Mouse (Mus musculus): ENCODE measurements around the gene 1520401A03Rik. TPM values are rescaled to one million over a fixed set of nuclear protein-coding genes. Genes with fewer than 3 reads are reported as not detected.
A peak's percentile ranks its signal among the peaks of the same experiment; 100 is the strongest.

Gene 1520401A03Rik
- polyA plus RNA-seq, 1 experiment from 2014 or later = 0.20 TPM

GRCm38 (mm10) chr17:23671519-23671918 is 51.1 kb downstream of the 1520401A03Rik start:
- Histone ChIP-seq H3K9me3 (replicated peaks; ENCODE audit: control insufficient read depth, low read length) (no peaks in the 10 kb centered on the region), H3K4me1 (ENCODE audit: control insufficient read depth, insufficient read depth, low read length) (peaks cover 3% of the 10 kb centered on the region; the same call in 1 of the 2 replicates), H3K4me2 (ENCODE audit: low read depth, low read length) (no peak overlapping the region), H3K4me3 (ENCODE audit: low read depth, low read length) (no peak overlapping the region), H3K9ac (replicated peaks; ENCODE audit: low read length) (no peak overlapping the region), H3K36me3 (replicated peaks; ENCODE audit: control insufficient read depth, insufficient read depth, low read depth, low read length) (peaks cover 3% of the 10 kb centered on the region; the same call in 1 of the 2 replicates), H3K27me3 (ENCODE audit: control insufficient read depth, insufficient read depth, low read length) (no peaks in the 10 kb centered on the region), H3K27ac (replicated peaks; ENCODE audit: low read depth, low read length) (no peak overlapping the region)
- no peak for DNase-seq (ENCODE audit: low spot score)
- ATAC-seq (replicated peaks; ENCODE audit: insufficient number of reproducible peaks, low FRiP score, low TSS enrichment, low read depth) = no peak
- WGBS = 82% methylated on average over 3 of the region's 3 CpGs

- ATAC-seq (replicated peaks; ENCODE audit: insufficient number of reproducible peaks, low FRiP score, low TSS enrichment, low read depth) (no peak), DNase-seq (ENCODE audit: low spot score) (no peak)
- Histone ChIP-seq H3K4me1 (ENCODE audit: control insufficient read depth, insufficient read depth, low read length) (peaks cover 3% of the 10 kb centered on the region; the same call in 1 of the 2 replicates), H3K4me2 (ENCODE audit: low read depth, low read length) (no peak overlapping the region), H3K9me3 (replicated peaks; ENCODE audit: control insufficient read depth, low read length) (no peaks in the 10 kb centered on the region), H3K9ac (replicated peaks; ENCODE audit: low read length) (no peak overlapping the region), H3K36me3 (replicated peaks; ENCODE audit: control insufficient read depth, insufficient read depth, low read depth, low read length) (peaks cover 3% of the 10 kb centered on the region; the same call in 1 of the 2 replicates), H3K27me3 (ENCODE audit: control insufficient read depth, insufficient read depth, low read length) (no peaks in the 10 kb centered on the region), H3K4me3 (ENCODE audit: low read depth, low read length) (no peak overlapping the region), H3K27ac (replicated peaks; ENCODE audit: low read depth, low read length) (no peak overlapping the region)
- WGBS = 80% methylated on average over 7 of the region's 7 CpGs
Measured at GRCm38 (mm10) chr17:23670516-23671074, 52.0 kb downstream of the 1520401A03Rik start.

GRCm38 (mm10) chr17:23665511-23665910 is 57.1 kb downstream of the 1520401A03Rik start:
- H3K36me3 ChIP-seq (replicated peaks; ENCODE audit: control insufficient read depth, insufficient read depth, low read depth, low read length) = peaks cover 3% of the 10 kb centered on the region; the same call in 1 of the 2 replicates
- ATAC-seq (replicated peaks; ENCODE audit: insufficient number of reproducible peaks, low FRiP score, low TSS enrichment, low read depth) = no peak; the same call in 1 of the 2 replicates
- H3K4me2 ChIP-seq (ENCODE audit: low read depth, low read length) = no peak overlapping the region
- peaks cover 14% of the 10 kb centered on the region for H3K27me3 ChIP-seq (ENCODE audit: control insufficient read depth, insufficient read depth, low read length)
- WGBS = 80% methylated on average over 14 of the region's 14 CpGs
- no peak overlapping the region for H3K4me3 ChIP-seq (ENCODE audit: low read depth, low read length)
- H3K9ac ChIP-seq (replicated peaks; ENCODE audit: low read length) = no peak overlapping the region
- no peak overlapping the region for H3K27ac ChIP-seq (replicated peaks; ENCODE audit: low read depth, low read length)
- no peak for DNase-seq (ENCODE audit: low spot score)
- no peaks in the 10 kb centered on the region for H3K9me3 ChIP-seq (replicated peaks; ENCODE audit: control insufficient read depth, low read length)
- no peaks in the 10 kb centered on the region for H3K4me1 ChIP-seq (ENCODE audit: control insufficient read depth, insufficient read depth, low read length)

DNA sequence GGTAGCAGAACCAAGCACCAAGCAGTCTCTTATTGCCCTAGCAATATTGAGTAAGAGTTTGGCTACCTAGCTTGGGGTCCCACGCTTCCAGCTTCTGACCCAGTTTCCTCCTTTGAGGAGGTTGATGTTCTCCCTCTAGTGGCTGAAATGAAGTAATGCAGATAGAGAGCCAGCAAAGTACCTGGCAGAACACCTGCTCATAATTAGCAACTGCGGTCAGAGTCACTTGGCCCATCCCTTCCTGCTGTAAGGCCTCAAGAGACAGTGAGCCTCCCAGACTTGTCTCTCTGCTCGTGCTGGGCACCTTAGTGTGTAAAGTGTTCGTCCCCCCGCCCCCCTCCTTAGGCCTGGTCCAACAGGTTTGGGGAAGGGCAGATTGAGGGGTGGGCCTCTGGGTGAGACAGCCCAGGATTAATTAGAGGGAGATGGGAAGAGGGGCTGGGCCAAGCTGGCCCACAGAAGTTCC is 58.0 kb downstream of the 1520401A03Rik start:
- Histone ChIP-seq H3K9ac (replicated peaks; ENCODE audit: low read length) (no peak overlapping the region), H3K36me3 (replicated peaks; ENCODE audit: control insufficient read depth, insufficient read depth, low read depth, low read length) (peaks cover under 1% of the 10 kb centered on the region; the same call in 1 of the 2 replicates), H3K9me3 (replicated peaks; ENCODE audit: control insufficient read depth, low read length) (no peaks in the 10 kb centered on the region), H3K4me3 (ENCODE audit: low read depth, low read length) (no peak overlapping the region), H3K4me2 (ENCODE audit: low read depth, low read length) (no peak overlapping the region), H3K27me3 (ENCODE audit: control insufficient read depth, insufficient read depth, low read length) (peaks cover 20% of the 10 kb centered on the region), H3K27ac (replicated peaks; ENCODE audit: low read depth, low read length) (no peak overlapping the region), H3K4me1 (ENCODE audit: control insufficient read depth, insufficient read depth, low read length) (no peaks in the 10 kb centered on the region)
- ATAC-seq (replicated peaks; ENCODE audit: insufficient number of reproducible peaks, low FRiP score, low TSS enrichment, low read depth) (peak; percentile 35; the same call in 1 of the 2 replicates), DNase-seq (ENCODE audit: low spot score) (peak; percentile 80)
- WGBS = 13% methylated on average over 5 of the region's 5 CpGs

GRCm38 (mm10) chr17:23661526-23661925 is 61.1 kb downstream of the 1520401A03Rik start:
- 0% methylated on average over 8 of the region's 9 CpGs for WGBS
- Histone ChIP-seq H3K36me3 (replicated peaks; ENCODE audit: control insufficient read depth, insufficient read depth, low read depth, low read length) (no peaks in the 10 kb centered on the region), H3K4me3 (ENCODE audit: low read depth, low read length) (no peak overlapping the region), H3K27ac (replicated peaks; ENCODE audit: low read depth, low read length) (no peak overlapping the region), H3K9me3 (replicated peaks; ENCODE audit: control insufficient read depth, low read length) (no peaks in the 10 kb centered on the region), H3K4me2 (ENCODE audit: low read depth, low read length) (no peak overlapping the region), H3K27me3 (ENCODE audit: control insufficient read depth, insufficient read depth, low read length) (peaks cover 20% of the 10 kb centered on the region), H3K9ac (replicated peaks; ENCODE audit: low read length) (no peak overlapping the region), H3K4me1 (ENCODE audit: control insufficient read depth, insufficient read depth, low read length) (no peaks in the 10 kb centered on the region)
- ATAC-seq (replicated peaks; ENCODE audit: insufficient number of reproducible peaks, low FRiP score, low TSS enrichment, low read depth) = no peak
- DNase-seq (ENCODE audit: low spot score) = no peak

GRCm38 (mm10) chr17:23660876-23661200 is 61.7 kb downstream of the 1520401A03Rik start:
- Histone ChIP-seq H3K4me3 (ENCODE audit: low read depth, low read length) (no peak overlapping the region), H3K27ac (replicated peaks; ENCODE audit: low read depth, low read length) (no peak overlapping the region), H3K9ac (replicated peaks; ENCODE audit: low read length) (no peak overlapping the region), H3K4me2 (ENCODE audit: low read depth, low read length) (peak overlapping the region; percentile 21; the same call in 1 of the 2 replicates), H3K9me3 (replicated peaks; ENCODE audit: control insufficient read depth, low read length) (no peaks in the 10 kb centered on the region), H3K4me1 (ENCODE audit: control insufficient read depth, insufficient read depth, low read length) (no peaks in the 10 kb centered on the region), H3K27me3 (ENCODE audit: control insufficient read depth, insufficient read depth, low read length) (peaks cover 20% of the 10 kb centered on the region), H3K36me3 (replicated peaks; ENCODE audit: control insufficient read depth, insufficient read depth, low read depth, low read length) (no peaks in the 10 kb centered on the region)
- ATAC-seq (replicated peaks; ENCODE audit: insufficient number of reproducible peaks, low FRiP score, low TSS enrichment, low read depth) = no peak
- DNase-seq (ENCODE audit: low spot score) = no peak
- 4% methylated on average over 14 of the region's 14 CpGs for WGBS

DNA sequence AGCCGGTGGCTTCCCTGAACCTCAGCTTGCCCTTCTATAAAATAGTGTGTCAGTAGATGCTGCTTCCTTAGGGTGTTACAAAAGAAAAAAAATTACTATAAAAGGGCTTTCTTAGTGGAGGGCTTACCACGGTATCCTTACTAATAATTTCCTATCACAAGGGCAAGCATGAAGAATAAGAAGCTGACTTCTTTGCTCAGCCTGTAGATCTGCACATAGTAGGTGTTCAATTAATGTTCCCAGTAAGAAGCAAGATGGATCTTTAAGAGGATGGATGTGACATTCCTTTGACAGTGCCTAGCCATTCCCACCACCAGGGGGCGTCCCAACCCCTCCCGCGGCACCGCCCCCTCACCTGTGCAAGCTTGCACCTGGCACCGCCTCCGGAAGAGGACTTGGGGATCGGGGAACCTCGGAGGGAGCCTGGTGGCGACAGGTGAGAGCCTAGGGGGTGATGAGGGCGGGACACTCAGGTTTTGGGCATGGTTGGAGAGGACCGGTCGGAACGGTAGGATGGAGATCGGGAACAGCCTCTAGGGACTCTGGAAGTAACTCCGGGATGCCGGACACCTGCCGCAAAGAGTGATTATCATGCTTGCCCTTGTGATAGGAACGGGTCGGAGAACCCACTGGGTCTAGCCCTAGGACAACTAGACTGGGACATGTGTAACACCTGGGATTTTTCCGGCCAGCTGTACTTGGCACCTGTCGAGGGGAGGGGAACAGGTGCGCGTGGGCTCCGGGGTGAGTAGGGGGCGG is 62.3 kb downstream of the 1520401A03Rik start, which contains the start of gene Bicdl2:
Bicdl2 (plus strand) TSS at position 390 of the 759 bp plus-strand sequence.
- no peaks in the 10 kb centered on the region for H3K36me3 ChIP-seq (replicated peaks; ENCODE audit: control insufficient read depth, insufficient read depth, low read depth, low read length)
- H3K27ac ChIP-seq (replicated peaks; ENCODE audit: low read depth, low read length) = no peak within 1 kb of the TSS
- DNase-seq (ENCODE audit: low spot score) = peak; percentile 27
- H3K27me3 ChIP-seq (ENCODE audit: control insufficient read depth, insufficient read depth, low read length) = peaks cover 20% of the 10 kb centered on the region
- H3K4me3 ChIP-seq (ENCODE audit: low read depth, low read length) = peak within 1 kb of the TSS; percentile 14; the same call in 1 of the 2 replicates
- no peaks in the 10 kb centered on the region for H3K9me3 ChIP-seq (replicated peaks; ENCODE audit: control insufficient read depth, low read length)
- no peak within 1 kb of the TSS for H3K9ac ChIP-seq (replicated peaks; ENCODE audit: low read length)
- ATAC-seq (replicated peaks; ENCODE audit: insufficient number of reproducible peaks, low FRiP score, low TSS enrichment, low read depth) = no peak; the same call in 1 of the 2 replicates
- WGBS = 4% methylated on average over 27 of the region's 27 CpGs
- peak within 1 kb of the TSS; percentile 21 for H3K4me2 ChIP-seq (ENCODE audit: low read depth, low read length)
- H3K4me1 ChIP-seq (ENCODE audit: control insufficient read depth, insufficient read depth, low read length) = no peaks in the 10 kb centered on the region

DNA sequence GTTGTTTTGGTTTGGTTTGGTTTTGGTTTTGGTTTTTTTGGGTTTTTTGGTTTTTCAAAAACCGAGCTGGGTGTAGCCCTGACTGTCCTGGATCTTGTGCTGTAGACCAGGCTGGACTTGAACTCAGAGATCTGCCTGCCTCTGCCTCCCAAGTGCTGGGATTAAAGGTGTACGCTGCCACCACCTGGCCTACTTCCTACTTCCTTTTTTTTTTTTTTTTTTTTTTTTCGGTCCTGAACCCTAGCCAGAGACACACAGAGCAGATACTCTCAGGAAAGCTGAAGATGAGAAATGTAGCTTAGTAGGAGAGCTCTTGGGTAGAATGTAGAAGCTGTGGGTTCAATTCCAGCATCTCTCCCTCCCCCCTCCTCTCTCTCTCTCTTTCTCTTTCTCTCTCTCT is 64.1 kb downstream of the 1520401A03Rik start:
- Histone ChIP-seq H3K4me3 (ENCODE audit: low read depth, low read length) (no peak overlapping the region), H3K9me3 (replicated peaks; ENCODE audit: control insufficient read depth, low read length) (no peaks in the 10 kb centered on the region), H3K9ac (replicated peaks; ENCODE audit: low read length) (no peak overlapping the region), H3K27ac (replicated peaks; ENCODE audit: low read depth, low read length) (no peak overlapping the region), H3K4me2 (ENCODE audit: low read depth, low read length) (no peak overlapping the region), H3K27me3 (ENCODE audit: control insufficient read depth, insufficient read depth, low read length) (peaks cover 20% of the 10 kb centered on the region), H3K4me1 (ENCODE audit: control insufficient read depth, insufficient read depth, low read length) (no peaks in the 10 kb centered on the region), H3K36me3 (replicated peaks; ENCODE audit: control insufficient read depth, insufficient read depth, low read depth, low read length) (no peaks in the 10 kb centered on the region)
- WGBS = 78% methylated on average over 3 of the region's 3 CpGs
- DNase-seq (ENCODE audit: low spot score) (no peak), ATAC-seq (replicated peaks; ENCODE audit: insufficient number of reproducible peaks, low FRiP score, low TSS enrichment, low read depth) (no peak)
